Mouse (Mus musculus): Measurements from ENCODE around the gene Tenm2. TPM values are rescaled to one million over a fixed set of nuclear protein-coding genes. Genes with fewer than 3 reads are reported as not detected.

Tenm2 gene
- polyA plus RNA-seq, 1 experiment from 2014 or later, result 0.12 TPM

- no peaks in the 10 kb centered on the region for H3K36me3 ChIP-seq (ENCODE audit: control insufficient read depth, insufficient read depth)
- H3K27me3 ChIP-seq (replicated peaks; ENCODE audit: control insufficient read depth, insufficient read depth, low read length), result no peaks in the 10 kb centered on the region
- no peaks in the 10 kb centered on the region for H3K4me1 ChIP-seq (replicated peaks; ENCODE audit: control insufficient read depth, insufficient read depth, low read length)
- no peak overlapping the region for H3K9ac ChIP-seq (ENCODE audit: low read depth, low read length)
- no peak for ATAC-seq
- TF ChIP-seq CTCF (IDR thresholded peaks at IDR 0.05; ENCODE audit: low read depth), result no peak
- no peak overlapping the region for H3K4me2 ChIP-seq (replicated peaks; ENCODE audit: low read depth)
- H3K27ac ChIP-seq (ENCODE audit: low read depth, low read length), result no peak overlapping the region
- 66% methylated on average over 4 of the region's 4 CpGs for WGBS
- no peak overlapping the region for H3K4me3 ChIP-seq (ENCODE audit: low read depth, low read length)
- no peaks in the 10 kb centered on the region for H3K9me3 ChIP-seq (ENCODE audit: control insufficient read depth)
These were observed 926.4 kb downstream of the Tenm2 start for GRCm38 (mm10) chr11:36309317-36309716.

- H3K9ac ChIP-seq (ENCODE audit: low read depth, low read length), result no peak overlapping the region
- TF ChIP-seq CTCF (IDR thresholded peaks at IDR 0.05; ENCODE audit: low read depth), result no peak
- H3K9me3 ChIP-seq (ENCODE audit: control insufficient read depth), result no peaks in the 10 kb centered on the region
- H3K27me3 ChIP-seq (replicated peaks; ENCODE audit: control insufficient read depth, insufficient read depth, low read length), result no peaks in the 10 kb centered on the region
- H3K4me1 ChIP-seq (replicated peaks; ENCODE audit: control insufficient read depth, insufficient read depth, low read length), result no peaks in the 10 kb centered on the region
- no peaks in the 10 kb centered on the region for H3K36me3 ChIP-seq (ENCODE audit: control insufficient read depth, insufficient read depth)
- no peak overlapping the region for H3K27ac ChIP-seq (ENCODE audit: low read depth, low read length)
- WGBS, result 77% methylated on average over 6 of the region's 6 CpGs
- no peak overlapping the region for H3K4me3 ChIP-seq (ENCODE audit: low read depth, low read length)
- ATAC-seq, result no peak
- H3K4me2 ChIP-seq (replicated peaks; ENCODE audit: low read depth), result no peak overlapping the region
These were observed 928.5 kb downstream of the Tenm2 start for GRCm38 (mm10) chr11:36307276-36307675.

GRCm38 (mm10) chr11:36305348-36305950 lies 930.3 kb downstream of the Tenm2 start:
- no peaks in the 10 kb centered on the region for H3K36me3 ChIP-seq (ENCODE audit: control insufficient read depth, insufficient read depth)
- H3K4me2 ChIP-seq (replicated peaks; ENCODE audit: low read depth), result no peak overlapping the region

GRCm38 (mm10) chr11:36302913-36303371 lies 932.8 kb downstream of the Tenm2 start:
- WGBS, result 67% methylated on average over 2 of the region's 2 CpGs
- Histone ChIP-seq H3K27ac (ENCODE audit: low read depth, low read length) (no peak overlapping the region), H3K9me3 (ENCODE audit: control insufficient read depth) (no peaks in the 10 kb centered on the region), H3K36me3 (ENCODE audit: control insufficient read depth, insufficient read depth) (no peaks in the 10 kb centered on the region), H3K4me1 (replicated peaks; ENCODE audit: control insufficient read depth, insufficient read depth, low read length) (no peaks in the 10 kb centered on the region), H3K9ac (ENCODE audit: low read depth, low read length) (no peak overlapping the region), H3K4me2 (replicated peaks; ENCODE audit: low read depth) (no peak overlapping the region), H3K27me3 (replicated peaks; ENCODE audit: control insufficient read depth, insufficient read depth, low read length) (no peaks in the 10 kb centered on the region), H3K4me3 (ENCODE audit: low read depth, low read length) (no peak overlapping the region)
- TF ChIP-seq CTCF (IDR thresholded peaks at IDR 0.05; ENCODE audit: low read depth), result no peak
- no peak for ATAC-seq

More at GRCm38 (mm10) chr11:36305348-36305950, 930.3 kb downstream of the Tenm2 start:
- Histone ChIP-seq H3K9me3 (ENCODE audit: control insufficient read depth) (no peaks in the 10 kb centered on the region), H3K4me1 (replicated peaks; ENCODE audit: control insufficient read depth, insufficient read depth, low read length) (no peaks in the 10 kb centered on the region), H3K9ac (ENCODE audit: low read depth, low read length) (no peak overlapping the region), H3K4me3 (ENCODE audit: low read depth, low read length) (no peak overlapping the region), H3K27ac (ENCODE audit: low read depth, low read length) (no peak overlapping the region), H3K27me3 (replicated peaks; ENCODE audit: control insufficient read depth, insufficient read depth, low read length) (no peaks in the 10 kb centered on the region)
- ATAC-seq, result no peak
- WGBS, result 72% methylated on average over 10 of the region's 10 CpGs
- no peak for TF ChIP-seq CTCF (IDR thresholded peaks at IDR 0.05; ENCODE audit: low read depth)

GRCm38 (mm10) chr11:36302096-36302495 lies 933.7 kb downstream of the Tenm2 start:
- Histone ChIP-seq H3K4me3 (ENCODE audit: low read depth, low read length) (no peak overlapping the region), H3K4me1 (replicated peaks; ENCODE audit: control insufficient read depth, insufficient read depth, low read length) (no peaks in the 10 kb centered on the region), H3K36me3 (ENCODE audit: control insufficient read depth, insufficient read depth) (no peaks in the 10 kb centered on the region), H3K27ac (ENCODE audit: low read depth, low read length) (no peak overlapping the region), H3K27me3 (replicated peaks; ENCODE audit: control insufficient read depth, insufficient read depth, low read length) (no peaks in the 10 kb centered on the region), H3K9ac (ENCODE audit: low read depth, low read length) (no peak overlapping the region), H3K4me2 (replicated peaks; ENCODE audit: low read depth) (0 out of 2 replicates have a peak overlapping the region, but pooled peaks have one; percentile 6), H3K9me3 (ENCODE audit: control insufficient read depth) (no peaks in the 10 kb centered on the region)
- TF ChIP-seq CTCF (IDR thresholded peaks at IDR 0.05; ENCODE audit: low read depth), result no peak
- 60% methylated on average over 7 of the region's 7 CpGs for WGBS
- ATAC-seq, result no peak

GRCm38 (mm10) chr11:36296568-36296967 lies 939.2 kb downstream of the Tenm2 start:
- H3K9me3 ChIP-seq (ENCODE audit: control insufficient read depth), result no peaks in the 10 kb centered on the region
- H3K27me3 ChIP-seq (replicated peaks; ENCODE audit: control insufficient read depth, insufficient read depth, low read length), result no peaks in the 10 kb centered on the region
- no peak for ATAC-seq
- no peak overlapping the region for H3K27ac ChIP-seq (ENCODE audit: low read depth, low read length)
- no peak overlapping the region for H3K4me2 ChIP-seq (replicated peaks; ENCODE audit: low read depth)
- WGBS, result 80% methylated on average over 3 of the region's 3 CpGs
- TF ChIP-seq CTCF (IDR thresholded peaks at IDR 0.05; ENCODE audit: low read depth), result no peak
- H3K4me1 ChIP-seq (replicated peaks; ENCODE audit: control insufficient read depth, insufficient read depth, low read length), result no peaks in the 10 kb centered on the region
- no peaks in the 10 kb centered on the region for H3K36me3 ChIP-seq (ENCODE audit: control insufficient read depth, insufficient read depth)
- H3K9ac ChIP-seq (ENCODE audit: low read depth, low read length), result no peak overlapping the region
- no peak overlapping the region for H3K4me3 ChIP-seq (ENCODE audit: low read depth, low read length)

Measured in intestine, postnatal 0 days (tissue).